Mouse (Mus musculus): ENCODE data around the gene Grk2.

GRCm38 (mm10) chr19:4244775-4245174, 61.2 kb downstream of the Grk2 start:
- no peak for TF ChIP-seq CTCF (IDR thresholded peaks at IDR 0.05; ENCODE audit: low read depth, low read length)
- no peak for TF ChIP-seq POLR2A (IDR thresholded peaks at IDR 0.05; ENCODE audit: extremely low read depth, insufficient read depth, low read length)

All from liver, adult 2 months (tissue).